Mouse (Mus musculus): Measurements from ENCODE around the gene Efcab12. TPM values are rescaled to one million over a fixed set of nuclear protein-coding genes. Genes with fewer than 3 reads are reported as not detected.

Gene Efcab12
- polyA plus RNA-seq, 1 experiment, result 2.2 TPM

GRCm38 (mm10) chr6:115782781-115783180 is 55.4 kb downstream of the Efcab12 start:
- 86% methylated on average over 3 of the region's 3 CpGs for WGBS
- TF ChIP-seq CTCF (conservative IDR thresholded peaks at IDR 0.05; ENCODE audit: insufficient read depth, insufficient read length, low read depth, low read length), result no peak
- no peak for TF ChIP-seq POLR2A (IDR thresholded peaks at IDR 0.05; ENCODE audit: low read depth, low read length)
- Histone ChIP-seq H3K4me1 (ENCODE audit: control insufficient read depth, insufficient read depth, low read length) (no peaks in the 10 kb centered on the region), H3K27ac (ENCODE audit: insufficient read depth, low read depth, low read length) (no peak overlapping the region), H3K27me3 (replicated peaks; ENCODE audit: control insufficient read depth, insufficient read depth, low read length) (no peaks in the 10 kb centered on the region), H3K36me3 (ENCODE audit: control insufficient read depth, insufficient read depth, low read length) (no peaks in the 10 kb centered on the region), H3K4me3 (ENCODE audit: insufficient read depth, low read depth, low read length) (no peak overlapping the region)
- DNase-seq, result no peak

GRCm38 (mm10) chr6:115776363-115776762 is 61.8 kb downstream of the Efcab12 start:
- Histone ChIP-seq H3K27me3 (replicated peaks; ENCODE audit: control insufficient read depth, insufficient read depth, low read length) (no peaks in the 10 kb centered on the region), H3K4me1 (ENCODE audit: control insufficient read depth, insufficient read depth, low read length) (no peaks in the 10 kb centered on the region; the same call in 1 of the 2 replicates), H3K36me3 (ENCODE audit: control insufficient read depth, insufficient read depth, low read length) (no peaks in the 10 kb centered on the region), H3K4me3 (ENCODE audit: insufficient read depth, low read depth, low read length) (no peak overlapping the region), H3K27ac (ENCODE audit: insufficient read depth, low read depth, low read length) (no peak overlapping the region)
- TF ChIP-seq CTCF (conservative IDR thresholded peaks at IDR 0.05; ENCODE audit: insufficient read depth, insufficient read length, low read depth, low read length) (no peak), POLR2A (IDR thresholded peaks at IDR 0.05; ENCODE audit: low read depth, low read length) (no peak)
- no peak for DNase-seq
- WGBS, result 44% methylated on average over 9 of the region's 9 CpGs

GRCm38 (mm10) chr6:115775838-115776237 is 62.4 kb downstream of the Efcab12 start:
- H3K36me3 ChIP-seq (ENCODE audit: control insufficient read depth, insufficient read depth, low read length), result no peaks in the 10 kb centered on the region
- H3K27ac ChIP-seq (ENCODE audit: insufficient read depth, low read depth, low read length), result no peak overlapping the region
- H3K4me1 ChIP-seq (ENCODE audit: control insufficient read depth, insufficient read depth, low read length), result no peaks in the 10 kb centered on the region; the same call in 1 of the 2 replicates
- TF ChIP-seq POLR2A (IDR thresholded peaks at IDR 0.05; ENCODE audit: low read depth, low read length) (no peak), CTCF (conservative IDR thresholded peaks at IDR 0.05; ENCODE audit: insufficient read depth, insufficient read length, low read depth, low read length) (no peak)
- H3K4me3 ChIP-seq (ENCODE audit: insufficient read depth, low read depth, low read length), result no peak overlapping the region
- H3K27me3 ChIP-seq (replicated peaks; ENCODE audit: control insufficient read depth, insufficient read depth, low read length), result no peaks in the 10 kb centered on the region
- WGBS, result 73% methylated on average over 3 of the region's 3 CpGs
- no peak for DNase-seq

GRCm38 (mm10) chr6:115774501-115774921 is 63.7 kb downstream of the Efcab12 start, which contains the start of gene Cand2:
Gene Cand2, plus strand, starts transcription at chr6:115774538.
- no peaks in the 10 kb centered on the region; the same call in 1 of the 2 replicates for H3K4me1 ChIP-seq (ENCODE audit: control insufficient read depth, insufficient read depth, low read length)
- H3K27ac ChIP-seq (ENCODE audit: insufficient read depth, low read depth, low read length), result no peak within 1 kb of the TSS
- peak within 1 kb of the TSS; percentile 89 for H3K4me3 ChIP-seq (ENCODE audit: insufficient read depth, low read depth, low read length)
- TF ChIP-seq POLR2A (IDR thresholded peaks at IDR 0.05; ENCODE audit: low read depth, low read length) (no peak), CTCF (conservative IDR thresholded peaks at IDR 0.05; ENCODE audit: insufficient read depth, insufficient read length, low read depth, low read length) (no peak)
- WGBS, result 2% methylated on average over 18 of the region's 28 CpGs
- H3K27me3 ChIP-seq (replicated peaks; ENCODE audit: control insufficient read depth, insufficient read depth, low read length), result no peaks in the 10 kb centered on the region
- DNase-seq, result peak; percentile 22
- H3K36me3 ChIP-seq (ENCODE audit: control insufficient read depth, insufficient read depth, low read length), result no peaks in the 10 kb centered on the region

- DNase-seq, result peak; percentile 5
These were observed 64.2 kb downstream of the Efcab12 start for GRCm38 (mm10) chr6:115773966-115774413.

GRCm38 (mm10) chr6:115772604-115773003 is 65.6 kb downstream of the Efcab12 start:
- 85% methylated on average over 1 of the region's 1 CpGs for WGBS
- no peak overlapping the region for H3K27ac ChIP-seq (ENCODE audit: insufficient read depth, low read depth, low read length)

More at GRCm38 (mm10) chr6:115773966-115774413, 64.2 kb downstream of the Efcab12 start:
- H3K4me1 ChIP-seq (ENCODE audit: control insufficient read depth, insufficient read depth, low read length), result no peaks in the 10 kb centered on the region; the same call in 1 of the 2 replicates
- H3K27ac ChIP-seq (ENCODE audit: insufficient read depth, low read depth, low read length), result no peak overlapping the region
- H3K36me3 ChIP-seq (ENCODE audit: control insufficient read depth, insufficient read depth, low read length), result no peaks in the 10 kb centered on the region
- 1% methylated on average over 12 of the region's 14 CpGs for WGBS
- no peaks in the 10 kb centered on the region for H3K27me3 ChIP-seq (replicated peaks; ENCODE audit: control insufficient read depth, insufficient read depth, low read length)
- no peak for TF ChIP-seq CTCF (conservative IDR thresholded peaks at IDR 0.05; ENCODE audit: insufficient read depth, insufficient read length, low read depth, low read length)
- no peak for TF ChIP-seq POLR2A (IDR thresholded peaks at IDR 0.05; ENCODE audit: low read depth, low read length)
- peak overlapping the region; percentile 54 for H3K4me3 ChIP-seq (ENCODE audit: insufficient read depth, low read depth, low read length)

GRCm38 (mm10) chr6:115772201-115772600 is 66.0 kb downstream of the Efcab12 start:
- H3K4me3 ChIP-seq (ENCODE audit: insufficient read depth, low read depth, low read length), result no peak overlapping the region
- TF ChIP-seq CTCF (conservative IDR thresholded peaks at IDR 0.05; ENCODE audit: insufficient read depth, insufficient read length, low read depth, low read length) (no peak), POLR2A (IDR thresholded peaks at IDR 0.05; ENCODE audit: low read depth, low read length) (no peak)
- no peaks in the 10 kb centered on the region for H3K27me3 ChIP-seq (replicated peaks; ENCODE audit: control insufficient read depth, insufficient read depth, low read length)
- 85% methylated on average over 6 of the region's 6 CpGs for WGBS
- H3K36me3 ChIP-seq (ENCODE audit: control insufficient read depth, insufficient read depth, low read length), result no peaks in the 10 kb centered on the region
- DNase-seq, result no peak
- no peaks in the 10 kb centered on the region; the same call in 1 of the 2 replicates for H3K4me1 ChIP-seq (ENCODE audit: control insufficient read depth, insufficient read depth, low read length)
- H3K27ac ChIP-seq (ENCODE audit: insufficient read depth, low read depth, low read length), result no peak overlapping the region

More at GRCm38 (mm10) chr6:115772604-115773003, 65.6 kb downstream of the Efcab12 start:
- H3K27me3 ChIP-seq (replicated peaks; ENCODE audit: control insufficient read depth, insufficient read depth, low read length), result no peaks in the 10 kb centered on the region
- H3K4me3 ChIP-seq (ENCODE audit: insufficient read depth, low read depth, low read length), result no peak overlapping the region
- H3K36me3 ChIP-seq (ENCODE audit: control insufficient read depth, insufficient read depth, low read length), result no peaks in the 10 kb centered on the region
- no peaks in the 10 kb centered on the region; the same call in 1 of the 2 replicates for H3K4me1 ChIP-seq (ENCODE audit: control insufficient read depth, insufficient read depth, low read length)
- TF ChIP-seq CTCF (conservative IDR thresholded peaks at IDR 0.05; ENCODE audit: insufficient read depth, insufficient read length, low read depth, low read length), result 0 out of 2 replicates have a peak, but pooled peaks have one; percentile 11
- no peak for TF ChIP-seq POLR2A (IDR thresholded peaks at IDR 0.05; ENCODE audit: low read depth, low read length)
- DNase-seq, result no peak
